ENCODE assay signal across 8 mouse cellular contexts in genomic region chr19:44280755-44281154, GRCm38 (mm10). TPM values are rescaled to one million over a fixed set of nuclear protein-coding genes. Genes with fewer than 3 reads are reported as not detected.
DNase-seq lines count a peak whose midpoint lies in the region; ATAC-seq and TF ChIP-seq lines count a peak whose summit lies in the region.

No protein-coding gene starts in this region.

- WGBS in spleen, adult 2 months: 19% methylated on average over 6 of the region's 6 CpGs
- WGBS in embryonic facial prominence, embryonic 11.5 days: 11% methylated on average over 6 of the region's 6 CpGs
- WGBS in hindbrain, embryonic 14.5 days: 6% methylated on average over 6 of the region's 6 CpGs
- 26% methylated on average over 6 of the region's 6 CpGs for WGBS in liver, embryonic 15.5 days (ENCODE audit: insufficient replicate concordance)
- WGBS in small intestine, adult 2 months: 8% methylated on average over 6 of the region's 6 CpGs

- no peak for TF ChIP-seq CTCF in spleen, adult 2 months (IDR thresholded peaks at IDR 0.05; ENCODE audit: extremely low read depth, insufficient read depth, insufficient read length, insufficient replicate concordance)
- TF ChIP-seq CTCF in small intestine, adult 2 months (IDR thresholded peaks at IDR 0.05; ENCODE audit: extremely low read depth, insufficient read length, insufficient replicate concordance, low read depth, low read length): no peak

- H3K9me3 ChIP-seq in embryonic facial prominence, embryonic 11.5 days (replicated peaks; ENCODE audit: control insufficient read depth, low read length): no peaks in the 10 kb centered on the region
- H3K9me3 ChIP-seq in hindbrain, embryonic 14.5 days (ENCODE audit: control insufficient read depth, low read length): no peaks in the 10 kb centered on the region
- H3K9me3 ChIP-seq in liver, embryonic 15.5 days (replicated peaks): no peaks in the 10 kb centered on the region

- no peaks in the 10 kb centered on the region for H3K27me3 ChIP-seq in spleen, adult 2 months (ENCODE audit: control insufficient read depth, insufficient read depth, low read length)
- no peaks in the 10 kb centered on the region for H3K27me3 ChIP-seq in embryonic facial prominence, embryonic 11.5 days (ENCODE audit: control insufficient read depth, insufficient read depth, low read length)
- no peaks in the 10 kb centered on the region for H3K27me3 ChIP-seq in hindbrain, embryonic 14.5 days (ENCODE audit: control insufficient read depth, insufficient read depth, low read length)
- no peaks in the 10 kb centered on the region for H3K27me3 ChIP-seq in liver, embryonic 15.5 days
- no peaks in the 10 kb centered on the region for H3K27me3 ChIP-seq in small intestine, adult 2 months (ENCODE audit: control insufficient read depth, insufficient read depth, low read length)

- H3K27ac ChIP-seq in spleen, adult 2 months (ENCODE audit: insufficient read depth, low read length): peak overlapping the region; percentile 74
- no peak overlapping the region for H3K27ac ChIP-seq in embryonic facial prominence, embryonic 11.5 days (replicated peaks; ENCODE audit: low read depth, low read length)
- H3K27ac ChIP-seq in hindbrain, embryonic 14.5 days: peak overlapping the region; percentile 22; the same call in 1 of the 2 replicates
- peak overlapping the region; percentile 58 for H3K27ac ChIP-seq in liver, embryonic 15.5 days (replicated peaks)
- peak overlapping the region; percentile 32; the same call in 1 of the 2 replicates for H3K27ac ChIP-seq in small intestine, adult 2 months (ENCODE audit: insufficient read depth, low read depth, low read length)

- H3K4me1 ChIP-seq in spleen, adult 2 months (ENCODE audit: control insufficient read depth, insufficient read depth, insufficient read length): peaks cover 25% of the 10 kb centered on the region
- peaks cover 7% of the 10 kb centered on the region for H3K4me1 ChIP-seq in embryonic facial prominence, embryonic 11.5 days (ENCODE audit: control insufficient read depth, insufficient read depth, low read length)
- peaks cover 30% of the 10 kb centered on the region for H3K4me1 ChIP-seq in hindbrain, embryonic 14.5 days (replicated peaks; ENCODE audit: control insufficient read depth, insufficient read depth, low read length)
- H3K4me1 ChIP-seq in liver, embryonic 15.5 days (replicated peaks): peaks cover 56% of the 10 kb centered on the region
- H3K4me1 ChIP-seq in small intestine, adult 2 months (ENCODE audit: control insufficient read depth, insufficient read depth, insufficient read length, low read length): peaks cover 14% of the 10 kb centered on the region

- H3K4me2 ChIP-seq in embryonic facial prominence, embryonic 11.5 days (ENCODE audit: low read depth, low read length): no peak overlapping the region
- H3K4me2 ChIP-seq in hindbrain, embryonic 14.5 days (replicated peaks): no peak overlapping the region
- H3K4me2 ChIP-seq in liver, embryonic 15.5 days: no peak overlapping the region

- ATAC-seq in embryonic facial prominence, embryonic 11.5 days (replicated peaks; ENCODE audit: insufficient number of reproducible peaks, low FRiP score, low TSS enrichment, low read depth): no peak
- no peak for ATAC-seq in hindbrain, embryonic 14.5 days (ENCODE audit: low FRiP score)
- ATAC-seq in liver, embryonic 15.5 days (ENCODE audit: insufficient read depth): no peak

- DNase-seq in spleen, adult 2 months (ENCODE audit: low read depth in 1 of 2, low spot score in 2 of 2): peak in 1 of 2 experiments; percentile 13
- no peak for DNase-seq in spleen, postnatal 14 days (ENCODE audit: low spot score in 2 of 2)
- peak; percentile 53 for DNase-seq in embryonic facial prominence, embryonic 11.5 days (ENCODE audit: low spot score)
- DNase-seq in hindbrain, embryonic 14.5 days (ENCODE audit: low spot score): no peak
- no peak for DNase-seq in layer of hippocampus, adult 11-12 months (ENCODE audit: low spot score)
- no peak for DNase-seq in spleen, postnatal 36 days (ENCODE audit: low spot score in 2 of 2)

- no peak for TF ChIP-seq POLR2A in spleen, adult 2 months (IDR thresholded peaks at IDR 0.05; ENCODE audit: low read depth, low read length)
- TF ChIP-seq POLR2A in small intestine, adult 2 months (IDR thresholded peaks at IDR 0.05; ENCODE audit: low read depth, low read length): no peak

- no peak overlapping the region for H3K9ac ChIP-seq in embryonic facial prominence, embryonic 11.5 days (replicated peaks; ENCODE audit: low read length)
- H3K9ac ChIP-seq in hindbrain, embryonic 14.5 days: no peak overlapping the region
- no peak overlapping the region for H3K9ac ChIP-seq in liver, embryonic 15.5 days

- H3K36me3 ChIP-seq in spleen, adult 2 months (ENCODE audit: control insufficient read depth, insufficient read depth, low read length): no peaks in the 10 kb centered on the region
- H3K36me3 ChIP-seq in embryonic facial prominence, embryonic 11.5 days (replicated peaks; ENCODE audit: control insufficient read depth, insufficient read depth, low read depth, low read length): no peaks in the 10 kb centered on the region
- H3K36me3 ChIP-seq in hindbrain, embryonic 14.5 days (replicated peaks; ENCODE audit: control insufficient read depth, insufficient read depth): no peaks in the 10 kb centered on the region
- H3K36me3 ChIP-seq in liver, embryonic 15.5 days (replicated peaks): no peaks in the 10 kb centered on the region
- no peaks in the 10 kb centered on the region for H3K36me3 ChIP-seq in small intestine, adult 2 months (ENCODE audit: control insufficient read depth, insufficient read depth, low read length)

- H3K4me3 ChIP-seq in spleen, adult 2 months (ENCODE audit: extremely low read depth, insufficient read depth, insufficient read length): no peak overlapping the region
- H3K4me3 ChIP-seq in embryonic facial prominence, embryonic 11.5 days (ENCODE audit: low read depth, low read length): no peak overlapping the region
- no peak overlapping the region for H3K4me3 ChIP-seq in hindbrain, embryonic 14.5 days (replicated peaks; ENCODE audit: low read length)
- no peak overlapping the region for H3K4me3 ChIP-seq in liver, embryonic 15.5 days (replicated peaks)
- no peak overlapping the region for H3K4me3 ChIP-seq in small intestine, adult 2 months (ENCODE audit: low read depth, low read length)

RNA-seq across cellular contexts. Expression of gene Scd2, which starts 12.7 kb away (rescaled TPM):
- polyA plus RNA-seq in spleen, adult 2 months (2012; rRNA removed): 30.1 and 39.6 TPM in 2 replicates
- 298 and 305 TPM in 2 replicates for polyA plus RNA-seq in embryonic facial prominence, embryonic 11.5 days (2014; fragmentation: Nextera tagmentation; extraction: Ambion mirVana)
- polyA plus RNA-seq in hindbrain, embryonic 14.5 days (2014; fragmentation: Nextera tagmentation; extraction: Ambion mirVana): 323 and 381 TPM in 2 replicates
- 108 and 124 TPM in 2 replicates for polyA plus RNA-seq in liver, embryonic 15.5 days (2015; fragmentation: Nextera tagmentation; extraction: Ambion mirVana)
- polyA plus RNA-seq in small intestine, adult 2 months (2012; rRNA removed): 20.5 and 23.6 TPM in 2 replicates

RNA-seq across cellular contexts. Expression of gene Scd4, which starts 52.1 kb away (rescaled TPM):
- 0.20 TPM in 2 replicates for polyA plus RNA-seq in spleen, adult 2 months (2012; rRNA removed)
- polyA plus RNA-seq in embryonic facial prominence, embryonic 11.5 days (2014; fragmentation: Nextera tagmentation; extraction: Ambion mirVana): not detected in 2 replicates
- 0.25 and 0.30 TPM in 2 replicates for polyA plus RNA-seq in hindbrain, embryonic 14.5 days (2014; fragmentation: Nextera tagmentation; extraction: Ambion mirVana)
- 0.03 TPM in 1 of 2 replicates, not detected in the other for polyA plus RNA-seq in liver, embryonic 15.5 days (2015; fragmentation: Nextera tagmentation; extraction: Ambion mirVana)
- polyA plus RNA-seq in small intestine, adult 2 months (2012; rRNA removed): 0.08 and 0.22 TPM in 2 replicates
